Mouse (Mus musculus) intestine, embryonic 15.5 days (tissue): ENCODE results near the gene Smim1. TPM values are rescaled to one million over a fixed set of nuclear protein-coding genes. Genes with fewer than 3 reads are reported as not detected.

Source experiments
- ATAC-seq: fragments of 200-750 bp; cut with Nextera tagmentation; 2 replicates; pipeline ENCODE4 v1.8.0; 2017; ENCODE audit warnings: moderate TSS enrichment, moderate library complexity
- H3K27ac ChIP-seq: fragments of 300-500 bp; sonication (generic); 2 replicates; pipeline ENCODE4 v1.5.1; 2015; ENCODE audit warnings: mild to moderate bottlenecking, inconsistent platforms
- H3K27me3 ChIP-seq: fragments of 300-500 bp; sonication (generic); replicated peaks from 2 replicates; pipeline ENCODE4 v1.6.1; 2015; ENCODE audit warnings: inconsistent platforms
- H3K36me3 ChIP-seq: fragments of 300-500 bp; sonication (generic); 2 replicates; pipeline ENCODE4 v1.6.1; 2015; ENCODE audit warnings: inconsistent platforms
- H3K4me1 ChIP-seq: fragments of 300-500 bp; sonication (generic); replicated peaks from 2 replicates; pipeline ENCODE4 v1.6.1; 2015; ENCODE audit warnings: inconsistent platforms
- H3K4me2 ChIP-seq: fragments of 300-500 bp; sonication (generic); replicated peaks from 2 replicates; pipeline ENCODE4 v1.6.1; 2015; ENCODE audit warnings: mild to moderate bottlenecking, inconsistent platforms
- H3K4me3 ChIP-seq: fragments of 300-500 bp; sonication (generic); replicated peaks from 2 replicates; pipeline ENCODE4 v1.5.1; 2015; ENCODE audit warnings: inconsistent platforms
- H3K9ac ChIP-seq: fragments of 300-500 bp; sonication (generic); 2 replicates; pipeline ENCODE4 v1.6.1; 2015; ENCODE audit warnings: inconsistent platforms
- H3K9me3 ChIP-seq: fragments of 300-500 bp; sonication (generic); 2 replicates; pipeline ENCODE4 v1.6.1; 2016; ENCODE audit warnings: inconsistent platforms
- WGBS: fragments of 180-500 bp; shearing (Covaris S2); methylation state at CpG from one replicate; pipeline ENCODE4 v1.1.7; 2015; 5-methylcytosine and 5-hydroxymethylcytosine counted together
- polyA plus RNA-seq: library from polyadenylated mRNA; unstranded; fragments of >200 nt; fragmentation: Nextera tagmentation; extraction: Ambion mirVana; gene quantifications from 2 replicates; pipeline ENCODE4 v1.2.1, GENCODE M21; 2015

Gene Smim1
- polyA plus RNA-seq, 1 experiment from 2014 or later, result 124 TPM

- Histone ChIP-seq H3K9ac (peak overlapping the region; percentile 90), H3K36me3 (peaks cover 18% of the 10 kb centered on the region), H3K9me3 (no peaks in the 10 kb centered on the region), H3K27me3 (no peaks in the 10 kb centered on the region), H3K4me1 (peaks cover 17% of the 10 kb centered on the region), H3K4me2 (peak overlapping the region; percentile 90), H3K4me3 (peak overlapping the region; percentile 99), H3K27ac (peak overlapping the region; percentile 37; the same call in 1 of the 2 replicates)
- WGBS, result 3% methylated on average over 54 of the region's 55 CpGs
- ATAC-seq, result peak; percentile 1; the same call in 1 of the 2 replicates
These were observed 13.7 kb downstream of the Smim1 start for GRCm38 (mm10) chr4:154012132-154012882.

DNA sequence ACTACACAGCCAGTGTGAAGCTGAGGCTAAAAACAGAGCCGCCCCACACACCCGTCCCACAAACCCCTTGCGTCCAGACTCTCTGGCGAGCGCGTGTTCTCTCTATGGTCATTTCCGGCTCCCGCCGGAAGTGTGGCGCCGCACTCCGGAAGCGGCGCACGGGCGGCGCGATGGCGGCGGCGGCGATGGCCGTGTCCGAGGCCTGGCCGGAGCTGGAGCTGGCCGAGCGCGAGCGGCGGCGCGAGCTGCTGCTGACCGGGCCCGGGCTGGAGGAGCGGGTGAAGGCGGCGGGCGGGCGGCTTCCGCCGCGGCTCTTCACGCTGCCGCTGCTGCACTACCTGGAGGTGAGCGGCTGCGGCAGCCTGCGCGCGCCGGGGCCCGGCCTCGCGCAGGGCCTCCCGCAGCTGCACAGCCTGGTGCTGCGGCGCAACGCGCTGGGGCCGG is 14.4 kb downstream of the Smim1 start, which contains the start of gene Lrrc47:
Gene Lrrc47 (plus strand): TSS at position 86 of the 444 bp plus-strand sequence.
- ATAC-seq, result peak; percentile 97

DNA sequence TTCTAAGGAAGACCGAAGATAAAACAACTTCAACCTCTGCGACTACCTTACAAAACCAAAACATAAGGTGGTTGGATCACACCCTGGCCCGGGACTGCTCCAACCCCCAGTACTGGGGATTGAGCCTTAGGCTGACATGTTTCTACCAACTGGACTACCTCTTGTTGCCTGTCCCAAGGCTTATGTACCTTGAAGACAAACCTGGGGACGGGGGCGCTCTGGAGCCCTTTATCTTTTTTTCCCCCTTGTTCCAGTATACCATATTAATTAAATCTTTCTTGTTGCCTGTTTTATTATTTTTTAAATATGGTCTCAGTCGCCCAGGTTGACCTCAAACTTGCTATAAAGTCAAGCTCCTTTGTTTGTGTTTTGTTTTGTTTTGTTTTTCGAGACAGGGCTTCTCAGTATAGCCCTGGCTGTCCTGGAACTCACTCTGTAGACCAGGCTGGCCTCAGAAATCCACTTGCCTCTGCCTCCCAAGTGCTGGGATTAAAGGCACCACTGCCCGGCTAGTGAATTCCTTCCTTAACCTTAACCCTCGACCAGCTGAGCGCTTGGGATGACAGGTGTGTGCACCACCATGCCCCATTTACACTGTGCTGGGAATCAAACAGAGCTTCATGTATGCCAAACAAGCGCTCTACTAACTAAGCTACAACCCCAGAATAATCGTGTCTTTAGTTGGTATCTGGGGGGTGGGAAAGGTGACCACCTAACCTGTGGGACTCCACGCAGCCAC is 15.0 kb downstream of the Smim1 start:
- Histone ChIP-seq H3K9ac (peak overlapping the region; percentile 90), H3K4me3 (peak overlapping the region; percentile 99), H3K27me3 (no peaks in the 10 kb centered on the region), H3K9me3 (no peaks in the 10 kb centered on the region), H3K4me1 (peaks cover 17% of the 10 kb centered on the region), H3K27ac (0 out of 2 replicates have a peak overlapping the region, but pooled peaks have one; percentile 18), H3K4me2 (peak overlapping the region; percentile 90), H3K36me3 (peaks cover 13% of the 10 kb centered on the region)
- WGBS, result 29% methylated on average over 13 of the region's 13 CpGs
- peak; percentile 64 for ATAC-seq

More for the DNA sequence above, 14.4 kb downstream of the Smim1 start, which contains the start of gene Lrrc47:
- Histone ChIP-seq H3K4me1 (peaks cover 17% of the 10 kb centered on the region), H3K27me3 (no peaks in the 10 kb centered on the region), H3K4me2 (peak within 1 kb of the TSS; percentile 90), H3K4me3 (peak within 1 kb of the TSS; percentile 99), H3K9me3 (no peaks in the 10 kb centered on the region), H3K36me3 (peaks cover 12% of the 10 kb centered on the region), H3K9ac (peak within 1 kb of the TSS; percentile 90), H3K27ac (peak within 1 kb of the TSS; percentile 37; the same call in 1 of the 2 replicates)
- under 1% methylated on average over 59 of the region's 59 CpGs for WGBS

- H3K27ac ChIP-seq, result no peak overlapping the region
- H3K36me3 ChIP-seq, result 0 out of 2 replicates have a peak, but pooled peaks cover 10% of the 10 kb centered on the region
- H3K4me2 ChIP-seq, result no peak overlapping the region
- H3K4me3 ChIP-seq, result no peak overlapping the region
- WGBS, result 68% methylated on average over 4 of the region's 4 CpGs
- H3K9ac ChIP-seq, result no peak overlapping the region
- ATAC-seq, result no peak
- H3K27me3 ChIP-seq, result no peaks in the 10 kb centered on the region
- no peaks in the 10 kb centered on the region for H3K9me3 ChIP-seq
- H3K4me1 ChIP-seq, result peaks cover 6% of the 10 kb centered on the region
These were observed 18.3 kb downstream of the Smim1 start for GRCm38 (mm10) chr4:154007759-154008158.

DNA sequence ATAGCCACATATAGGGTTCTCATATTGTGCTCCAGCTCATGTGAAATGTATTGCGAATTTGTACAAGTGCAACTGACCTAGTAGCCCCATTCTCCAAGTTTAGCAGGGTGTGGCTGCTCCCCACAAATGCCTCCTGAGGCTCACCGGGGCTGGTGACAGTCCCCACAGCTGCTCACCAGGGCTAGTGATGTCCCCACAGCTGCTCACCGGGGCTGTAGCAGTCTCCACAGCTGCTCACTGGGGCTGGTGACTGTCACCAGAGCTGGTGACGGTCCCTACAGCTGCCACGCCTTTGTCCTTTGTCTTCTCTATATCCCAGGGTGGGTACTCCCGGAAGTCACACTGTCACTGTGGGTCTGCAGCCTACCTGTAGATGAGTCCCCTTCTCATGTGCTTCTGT is 19.8 kb downstream of the Smim1 start:
- Histone ChIP-seq H3K4me2 (no peak overlapping the region), H3K27ac (no peak overlapping the region), H3K4me3 (no peak overlapping the region), H3K27me3 (no peaks in the 10 kb centered on the region), H3K4me1 (peaks cover 2% of the 10 kb centered on the region; the same call in 1 of the 2 replicates), H3K36me3 (peaks cover 16% of the 10 kb centered on the region; the same call in 1 of the 2 replicates), H3K9me3 (no peaks in the 10 kb centered on the region), H3K9ac (no peak overlapping the region)
- WGBS, result 94% methylated on average over 6 of the region's 6 CpGs
- ATAC-seq, result no peak

DNA sequence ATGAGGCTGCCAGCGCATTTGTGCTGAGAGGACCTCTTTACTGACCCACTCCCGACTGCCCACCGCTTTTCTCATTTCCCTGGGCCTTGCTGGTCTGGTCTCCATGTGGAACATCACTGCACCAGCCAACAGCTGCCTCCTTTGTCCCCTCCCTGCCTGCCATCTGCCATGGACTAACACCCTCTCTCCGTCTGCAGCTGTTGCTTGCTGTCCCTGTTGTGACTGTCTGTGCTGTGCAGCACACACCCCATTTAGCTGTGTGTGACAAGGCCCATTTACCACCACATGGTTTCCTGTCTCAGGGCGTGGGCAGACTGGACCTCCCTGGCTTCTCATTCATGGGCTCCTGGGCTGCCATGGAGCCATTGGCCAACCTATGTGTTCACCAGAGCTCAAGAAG is 20.5 kb downstream of the Smim1 start:
- Histone ChIP-seq H3K36me3 (peaks cover 16% of the 10 kb centered on the region; the same call in 1 of the 2 replicates), H3K9me3 (no peaks in the 10 kb centered on the region), H3K9ac (no peak overlapping the region), H3K27ac (no peak overlapping the region), H3K27me3 (no peaks in the 10 kb centered on the region), H3K4me3 (no peak overlapping the region), H3K4me1 (no peaks in the 10 kb centered on the region), H3K4me2 (no peak overlapping the region)
- WGBS, result 95% methylated on average over 5 of the region's 5 CpGs
- ATAC-seq, result no peak

- H3K4me1 ChIP-seq, result no peaks in the 10 kb centered on the region
- H3K27me3 ChIP-seq, result no peaks in the 10 kb centered on the region
- H3K27ac ChIP-seq, result no peak overlapping the region
- no peak overlapping the region for H3K4me2 ChIP-seq
- H3K9ac ChIP-seq, result no peak overlapping the region
- no peak for ATAC-seq
- WGBS, result 91% methylated on average over 8 of the region's 8 CpGs
- peaks cover 39% of the 10 kb centered on the region for H3K36me3 ChIP-seq
- H3K4me3 ChIP-seq, result no peak overlapping the region
- no peaks in the 10 kb centered on the region for H3K9me3 ChIP-seq
These were observed 32.5 kb downstream of the Smim1 start for GRCm38 (mm10) chr4:153993505-153993904.

- Histone ChIP-seq H3K4me1 (no peaks in the 10 kb centered on the region), H3K4me3 (no peak overlapping the region), H3K27me3 (no peaks in the 10 kb centered on the region), H3K27ac (no peak overlapping the region), H3K4me2 (no peak overlapping the region), H3K9me3 (no peaks in the 10 kb centered on the region), H3K36me3 (peaks cover 44% of the 10 kb centered on the region), H3K9ac (no peak overlapping the region)
- WGBS, result 88% methylated on average over 10 of the region's 10 CpGs
- no peak for ATAC-seq
These were observed 33.3 kb downstream of the Smim1 start for GRCm38 (mm10) chr4:153992715-153993114.

DNA sequence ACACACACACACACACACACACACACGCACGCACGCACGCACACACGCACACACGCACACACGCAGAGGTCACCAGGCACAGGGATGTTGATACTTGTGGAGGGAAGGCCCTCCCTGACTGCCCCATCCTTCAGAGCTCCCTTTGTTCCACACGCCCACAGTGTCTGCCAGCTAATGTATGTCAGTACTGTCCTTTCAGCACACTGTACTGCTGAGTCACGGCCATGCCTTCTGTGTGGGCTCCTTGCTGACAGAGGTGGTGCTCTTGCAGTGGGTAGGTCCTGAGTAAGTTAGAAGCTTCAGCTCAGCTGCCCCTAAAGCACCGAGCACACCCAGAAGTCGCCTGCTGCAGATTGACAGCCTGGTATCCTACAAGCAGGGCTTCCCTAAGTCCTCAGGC is 45.6 kb downstream of the Smim1 start:
- peaks cover 18% of the 10 kb centered on the region for H3K36me3 ChIP-seq

DNA sequence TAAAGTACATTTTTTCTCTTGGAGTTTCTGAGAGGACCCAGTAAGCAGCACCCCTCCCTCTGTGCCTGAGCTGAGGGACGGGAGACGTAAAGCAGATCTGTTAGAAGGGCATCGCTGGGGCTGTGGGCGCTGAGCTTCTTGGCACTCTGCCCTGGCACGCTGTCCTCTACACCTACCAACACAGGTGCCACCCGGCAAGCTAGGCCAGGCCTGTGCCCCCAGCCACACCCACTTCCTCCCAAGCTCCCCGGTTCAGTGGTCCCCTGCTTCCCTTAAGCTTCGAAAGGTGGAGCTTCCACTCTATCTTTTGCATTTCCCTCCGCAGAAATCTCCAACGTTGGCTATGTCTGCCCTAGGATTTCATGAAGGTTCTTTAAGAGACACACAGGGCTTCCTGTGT is 46.8 kb downstream of the Smim1 start:
- no peak for ATAC-seq
- H3K27ac ChIP-seq, result no peak overlapping the region
- no peak overlapping the region for H3K9ac ChIP-seq
- peaks cover 9% of the 10 kb centered on the region; the same call in 1 of the 2 replicates for H3K36me3 ChIP-seq
- H3K4me2 ChIP-seq, result no peak overlapping the region
- peaks cover 13% of the 10 kb centered on the region; the same call in 1 of the 2 replicates for H3K4me1 ChIP-seq
- H3K4me3 ChIP-seq, result no peak overlapping the region
- no peaks in the 10 kb centered on the region for H3K27me3 ChIP-seq
- whole genome bisulfite sequencing, result 93% methylated on average over 10 of the region's 10 CpGs
- H3K9me3 ChIP-seq, result no peaks in the 10 kb centered on the region

More for the DNA sequence above, 45.6 kb downstream of the Smim1 start:
- ATAC-seq, result no peak
- Histone ChIP-seq H3K9ac (no peak overlapping the region), H3K4me1 (peaks cover 11% of the 10 kb centered on the region; the same call in 1 of the 2 replicates), H3K9me3 (no peaks in the 10 kb centered on the region), H3K27me3 (no peaks in the 10 kb centered on the region), H3K4me3 (no peak overlapping the region), H3K4me2 (no peak overlapping the region), H3K27ac (no peak overlapping the region)
- 87% methylated on average over 8 of the region's 11 CpGs for WGBS

DNA sequence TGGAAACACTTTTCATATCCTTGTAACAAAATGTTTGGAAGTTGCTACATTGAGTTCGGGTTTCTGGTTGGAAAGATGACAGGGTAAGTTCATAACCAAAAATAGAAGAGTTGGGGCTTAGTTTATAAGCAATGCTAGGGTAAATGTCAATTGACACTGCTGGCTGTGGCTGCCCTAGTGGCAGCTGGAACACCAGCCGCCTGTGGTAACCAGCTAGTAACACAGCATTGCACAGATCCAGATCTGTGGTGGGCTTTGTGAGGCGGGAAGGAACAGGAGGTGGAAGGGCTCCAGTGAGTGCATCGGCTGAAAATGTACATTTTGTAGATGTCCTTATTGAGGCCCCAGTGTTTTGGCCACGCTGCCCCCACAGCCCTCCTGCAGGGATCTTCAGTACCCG is 50.3 kb downstream of the Smim1 start:
- 38% methylated on average over 6 of the region's 6 CpGs for WGBS
- H3K9me3 ChIP-seq, result no peaks in the 10 kb centered on the region
- H3K36me3 ChIP-seq, result no peaks in the 10 kb centered on the region
- H3K4me1 ChIP-seq, result peaks cover 15% of the 10 kb centered on the region; the same call in 1 of the 2 replicates
- H3K4me2 ChIP-seq, result peak overlapping the region; percentile 91
- no peaks in the 10 kb centered on the region for H3K27me3 ChIP-seq
- peak overlapping the region; percentile 92 for H3K9ac ChIP-seq
- ATAC-seq, result no peak
- peak overlapping the region; percentile 89 for H3K4me3 ChIP-seq
- no peak overlapping the region for H3K27ac ChIP-seq

DNA sequence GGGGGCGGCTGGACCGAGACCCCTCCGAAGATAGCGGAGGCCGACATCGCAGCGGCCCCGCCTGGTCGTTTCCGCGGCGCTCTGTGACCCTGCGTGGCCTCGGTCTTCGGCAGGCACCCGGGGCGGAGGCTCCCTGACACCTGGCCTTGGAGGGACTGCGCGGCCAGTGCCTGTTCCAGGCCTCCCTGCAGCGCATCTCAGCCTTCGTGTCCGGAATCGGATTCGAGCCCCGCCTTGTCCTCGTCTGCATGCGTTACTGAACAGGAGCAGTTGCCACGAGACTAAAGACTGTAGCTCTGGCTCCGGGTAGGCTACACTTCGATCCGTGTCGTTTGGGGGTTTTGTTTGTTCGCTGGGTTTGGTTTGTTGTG is 50.8 kb downstream of the Smim1 start:
- 0 out of 2 replicates have a peak overlapping the region, but pooled peaks have one; percentile 41 for H3K27ac ChIP-seq
- peak overlapping the region; percentile 91 for H3K4me2 ChIP-seq
- no peaks in the 10 kb centered on the region for H3K9me3 ChIP-seq
- WGBS, result under 1% methylated on average over 33 of the region's 33 CpGs
- H3K4me3 ChIP-seq, result peak overlapping the region; percentile 89
- H3K4me1 ChIP-seq, result peaks cover 15% of the 10 kb centered on the region; the same call in 1 of the 2 replicates
- H3K36me3 ChIP-seq, result no peaks in the 10 kb centered on the region
- peak; percentile 82 for ATAC-seq
- H3K27me3 ChIP-seq, result no peaks in the 10 kb centered on the region
- H3K9ac ChIP-seq, result peak overlapping the region; percentile 92
